Mouse (Mus musculus): ENCODE data around the gene Vmn1r199. TPM values are rescaled to one million over a fixed set of nuclear protein-coding genes. Genes with fewer than 3 reads are reported as not detected.
"Not testable (repeated sequence)": the region's sequence is repeated elsewhere in the genome, so short reads cannot be mapped to it uniquely, and the experiment has no call there.

Gene Vmn1r199
- not detected in 2 replicates for polyA plus RNA-seq (2015; fragmentation: Nextera tagmentation; extraction: Ambion mirVana)

DNA sequence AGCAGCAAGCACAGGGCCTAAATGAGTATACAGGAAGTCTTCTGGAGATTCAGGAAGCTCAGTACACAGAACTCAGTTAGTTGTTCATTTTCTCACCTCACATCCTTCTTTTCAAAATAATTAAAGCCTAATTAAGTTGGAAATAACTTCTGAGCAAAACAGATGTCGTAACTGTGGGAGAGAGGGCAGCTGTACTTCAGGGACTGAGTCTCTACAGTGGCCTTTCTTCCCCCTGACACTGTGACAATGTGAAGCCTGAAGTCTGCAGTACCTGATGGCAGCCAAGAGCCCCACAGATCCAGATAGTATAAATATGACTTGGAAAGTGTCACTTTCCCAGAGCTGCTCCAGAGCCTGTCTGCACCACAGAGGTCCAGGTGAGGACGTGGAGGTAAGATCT, at the start of gene Vmn1r199:
Gene Vmn1r199, plus strand, starts transcription at position 301 of the 400 bp plus-strand sequence.
- Histone ChIP-seq H3K36me3 (no peaks in the 10 kb centered on the region), H3K4me2 (no peak within 1 kb of the TSS), H3K9me3 (no peaks in the 10 kb centered on the region), H3K27me3 (no peaks in the 10 kb centered on the region), H3K27ac (no peak within 1 kb of the TSS), H3K9ac (no peak within 1 kb of the TSS), H3K4me1 (no peaks in the 10 kb centered on the region), H3K4me3 (no peak within 1 kb of the TSS)
- WGBS, result 81% methylated on average over 2 of the region's 2 CpGs
- ATAC-seq (ENCODE audit: insufficient number of reproducible peaks, insufficient read depth, low FRiP score, low TSS enrichment, low read depth), result no peak

DNA sequence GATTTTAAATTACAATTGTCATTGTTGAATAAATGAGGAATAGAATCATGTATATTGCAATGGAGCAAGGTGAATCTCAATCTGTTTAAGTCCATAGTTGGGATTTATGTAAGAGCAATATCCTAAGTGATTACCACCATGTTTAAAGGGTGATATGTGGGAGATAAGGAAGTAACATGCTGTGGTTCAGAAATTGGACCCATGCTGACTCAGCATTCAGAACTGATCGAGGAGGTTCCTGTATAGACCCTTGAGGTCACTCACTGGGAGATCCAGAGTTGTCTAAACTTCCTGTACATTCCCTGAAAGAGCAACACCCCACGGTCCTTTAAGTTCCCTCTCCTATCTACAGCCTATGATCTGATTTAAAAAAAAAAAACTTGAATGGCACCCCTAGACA, 46.3 kb upstream of the Vmn1r199 start:
- 79% methylated on average over 2 of the region's 2 CpGs for WGBS
- Histone ChIP-seq H3K27me3 (no peaks in the 10 kb centered on the region), H3K27ac (no peak overlapping the region), H3K9ac (no peak overlapping the region), H3K9me3 (no peaks in the 10 kb centered on the region), H3K4me2 (no peak overlapping the region), H3K4me3 (no peak overlapping the region), H3K4me1 (no peaks in the 10 kb centered on the region), H3K36me3 (no peaks in the 10 kb centered on the region)
- ATAC-seq (ENCODE audit: insufficient number of reproducible peaks, insufficient read depth, low FRiP score, low TSS enrichment, low read depth), result no peak

DNA sequence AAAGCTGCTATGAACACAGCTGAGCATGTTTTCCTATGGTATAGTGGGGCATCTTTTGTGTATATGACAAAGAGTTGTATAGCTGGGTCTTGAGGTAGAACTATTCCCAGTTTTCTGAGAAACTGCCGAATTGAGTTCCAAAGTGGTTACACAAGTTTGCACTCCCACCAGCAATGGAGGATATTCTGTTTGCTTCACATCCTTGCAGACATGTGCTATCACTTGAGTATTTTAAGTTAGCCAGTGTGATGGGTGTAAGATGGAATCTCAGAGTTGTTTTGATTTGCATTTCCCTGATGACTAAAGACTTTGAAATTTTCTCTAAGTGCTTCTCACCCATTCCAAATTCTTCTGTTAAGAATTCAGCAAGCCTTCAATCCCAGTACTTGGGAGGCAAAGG, 44.1 kb upstream of the Vmn1r199 start:
- Histone ChIP-seq H3K9ac (no peak overlapping the region), H3K4me1 (no peaks in the 10 kb centered on the region), H3K9me3 (no peaks in the 10 kb centered on the region), H3K36me3 (no peaks in the 10 kb centered on the region), H3K27me3 (no peaks in the 10 kb centered on the region), H3K4me3 (no peak overlapping the region), H3K27ac (no peak overlapping the region), H3K4me2 (no peak overlapping the region)
- ATAC-seq (ENCODE audit: insufficient number of reproducible peaks, insufficient read depth, low FRiP score, low TSS enrichment, low read depth), result no peak
- WGBS, result 85% methylated on average over 1 of the region's 1 CpGs

DNA sequence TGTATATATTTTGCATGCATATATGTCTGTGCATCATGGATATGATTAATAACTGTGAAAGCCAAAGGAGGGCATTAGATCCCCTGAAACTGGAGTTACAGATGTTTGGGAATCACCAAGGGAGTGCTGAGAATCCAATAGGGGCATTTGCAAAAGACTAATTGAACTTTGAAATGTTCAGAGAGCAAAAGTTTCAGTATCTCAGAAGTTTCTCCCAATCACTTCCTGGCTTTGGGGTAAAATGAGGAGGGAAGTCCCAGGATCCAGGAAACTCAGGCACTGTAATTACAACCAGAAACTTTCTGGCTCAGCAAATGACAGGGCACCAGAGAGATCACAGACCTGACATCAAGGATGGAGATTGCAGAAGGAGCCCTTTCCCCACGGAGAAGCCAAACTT, 29.6 kb upstream of the Vmn1r199 start, which contains the start of gene Vmn1r198:
Gene Vmn1r198, plus strand, starts transcription at position 301 of the 400 bp plus-strand sequence.
- ATAC-seq (ENCODE audit: insufficient number of reproducible peaks, insufficient read depth, low FRiP score, low TSS enrichment, low read depth), result no peak
- no peaks in the 10 kb centered on the region for H3K27me3 ChIP-seq
- no peaks in the 10 kb centered on the region for H3K4me1 ChIP-seq
- H3K27ac ChIP-seq, result no peak within 1 kb of the TSS
- no peak within 1 kb of the TSS for H3K4me3 ChIP-seq
- H3K9ac ChIP-seq, result no peak within 1 kb of the TSS
- no peaks in the 10 kb centered on the region for H3K36me3 ChIP-seq
- 20% methylated on average over 1 of the region's 1 CpGs for WGBS
- H3K9me3 ChIP-seq, result no peaks in the 10 kb centered on the region
- no peak within 1 kb of the TSS for H3K4me2 ChIP-seq

DNA sequence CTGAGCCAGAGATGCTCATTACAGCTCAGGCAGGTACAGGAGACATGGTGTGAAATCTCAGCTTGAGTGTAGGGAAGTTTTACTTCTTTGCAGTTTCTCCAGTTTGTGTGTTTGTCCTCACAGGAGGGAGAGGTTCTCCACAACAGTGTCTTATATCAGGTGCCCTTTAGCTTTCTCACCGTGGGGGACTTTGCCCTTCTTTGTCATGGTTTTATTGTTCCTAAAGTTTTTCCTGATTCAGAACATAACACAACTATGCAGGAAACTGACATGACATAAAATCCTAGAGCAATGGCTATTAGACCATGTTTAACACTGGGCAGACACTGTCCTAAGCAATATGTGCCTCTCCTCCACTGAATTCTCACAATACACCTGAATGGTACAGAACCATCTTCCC, 28.8 kb upstream of the Vmn1r199 start:
- Histone ChIP-seq H3K4me1 (no peaks in the 10 kb centered on the region), H3K36me3 (no peaks in the 10 kb centered on the region), H3K4me2 (no peak overlapping the region), H3K4me3 (no peak overlapping the region), H3K27ac (no peak overlapping the region), H3K27me3 (no peaks in the 10 kb centered on the region), H3K9ac (no peak overlapping the region), H3K9me3 (no peaks in the 10 kb centered on the region)
- ATAC-seq (ENCODE audit: insufficient number of reproducible peaks, insufficient read depth, low FRiP score, low TSS enrichment, low read depth), result no peak
- 80% methylated on average over 1 of the region's 1 CpGs for WGBS

DNA sequence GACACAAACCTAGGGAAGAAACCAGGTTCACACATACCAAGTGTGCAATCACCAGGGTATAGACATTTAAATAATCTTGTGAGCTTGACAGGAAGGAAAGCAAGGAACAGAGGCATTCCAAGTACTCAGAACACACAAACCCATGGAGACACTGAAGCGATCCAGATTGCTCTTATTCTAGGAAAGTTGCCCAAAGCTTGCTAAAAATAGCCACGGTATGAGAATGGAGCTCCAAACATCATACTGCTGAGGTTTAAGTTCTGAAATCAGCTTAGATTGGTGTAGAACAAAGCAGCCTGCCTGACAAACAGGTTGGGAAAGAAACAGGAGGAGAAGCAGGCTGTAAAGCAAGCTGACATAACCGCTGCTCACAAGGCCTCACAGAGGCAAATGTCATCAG, 1.5 kb downstream of the Vmn1r199 start:
- H3K4me1 ChIP-seq; H3K27ac ChIP-seq; H3K4me2 ChIP-seq; H3K4me3 ChIP-seq; H3K36me3 ChIP-seq; ATAC-seq (ENCODE audit: insufficient number of reproducible peaks, insufficient read depth, low FRiP score, low TSS enrichment, low read depth); H3K9me3 ChIP-seq; H3K9ac ChIP-seq; H3K27me3 ChIP-seq: not testable (repeated sequence)
- 64% methylated on average over 3 of the region's 3 CpGs for WGBS

DNA sequence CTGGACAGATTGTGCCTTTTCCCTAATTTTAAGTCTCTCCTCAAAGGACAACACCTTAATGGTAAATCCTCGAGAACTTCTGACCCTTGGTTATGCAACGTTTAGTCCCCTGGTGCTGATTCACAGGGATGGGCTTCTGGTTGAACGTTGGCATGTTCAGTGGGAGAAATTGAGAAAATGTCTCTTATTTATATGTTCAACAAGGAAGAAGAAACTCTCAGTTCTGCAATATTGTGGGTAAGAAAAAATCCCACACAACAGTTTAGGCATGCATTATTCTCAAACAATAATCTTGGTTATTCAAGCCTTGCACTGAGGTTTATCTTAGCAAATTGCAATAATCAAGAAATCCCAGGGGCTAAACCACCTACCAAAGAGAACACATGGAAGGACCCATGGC, 3.8 kb downstream of the Vmn1r199 start:
- Histone ChIP-seq H3K4me2 (no peak overlapping the region), H3K27me3 (no peaks in the 10 kb centered on the region), H3K4me3 (no peak overlapping the region), H3K9me3 (no peaks in the 10 kb centered on the region), H3K4me1 (no peaks in the 10 kb centered on the region), H3K36me3 (no peaks in the 10 kb centered on the region), H3K9ac (no peak overlapping the region), H3K27ac (no peak overlapping the region)
- WGBS, result 88% methylated on average over 3 of the region's 3 CpGs
- ATAC-seq (ENCODE audit: insufficient number of reproducible peaks, insufficient read depth, low FRiP score, low TSS enrichment, low read depth), result no peak

DNA sequence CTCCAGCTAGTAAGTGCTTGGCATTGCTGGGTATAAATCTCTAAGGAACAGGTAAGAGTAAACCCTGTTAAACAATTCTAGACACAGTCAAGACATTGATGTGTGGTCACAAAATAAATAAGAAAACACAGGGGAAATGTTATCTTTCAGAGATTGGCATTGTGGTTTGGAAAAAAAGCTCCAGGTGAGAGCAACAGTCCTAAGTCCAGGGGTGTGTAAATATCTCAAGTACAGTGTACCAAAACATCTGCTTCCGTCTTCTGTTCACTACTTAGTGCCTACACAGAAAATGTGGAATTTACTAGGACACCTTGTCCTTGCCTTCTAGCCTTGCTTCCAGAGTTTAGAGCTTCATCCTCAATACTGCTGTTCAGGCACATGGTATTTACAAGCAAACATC, 7.4 kb downstream of the Vmn1r199 start:
- WGBS, result 89% methylated on average over 1 of the region's 1 CpGs
- Histone ChIP-seq H3K4me2 (no peak overlapping the region), H3K4me1 (no peaks in the 10 kb centered on the region), H3K27me3 (no peaks in the 10 kb centered on the region), H3K9me3 (no peaks in the 10 kb centered on the region), H3K9ac (no peak overlapping the region), H3K27ac (no peak overlapping the region), H3K4me3 (no peak overlapping the region), H3K36me3 (no peaks in the 10 kb centered on the region)
- ATAC-seq (ENCODE audit: insufficient number of reproducible peaks, insufficient read depth, low FRiP score, low TSS enrichment, low read depth), result no peak

DNA sequence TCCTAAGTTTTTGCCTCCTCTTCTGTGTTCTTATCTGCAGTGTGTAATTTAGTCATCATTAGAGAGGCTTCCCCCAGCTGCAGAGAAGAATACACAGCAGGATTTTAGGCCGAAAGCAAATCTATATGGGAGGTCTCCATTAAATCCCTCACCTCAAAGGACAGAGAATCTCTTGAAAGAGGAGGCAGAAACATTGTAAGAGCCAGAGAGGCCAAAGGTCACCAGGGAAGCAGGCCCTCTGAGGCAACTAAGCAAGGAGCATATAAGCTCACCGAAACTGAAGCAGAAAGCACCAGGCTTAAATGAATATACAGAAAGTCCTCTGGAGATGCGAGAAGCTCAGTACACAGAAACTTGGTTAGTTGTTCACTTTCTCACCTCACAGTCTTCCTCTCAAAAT, 10.5 kb downstream of the Vmn1r199 start, which contains the start of gene Vmn1r200:
Gene Vmn1r200, plus strand, starts transcription at position 301 of the 400 bp plus-strand sequence.
- Histone ChIP-seq H3K4me2 (no peak within 1 kb of the TSS), H3K27me3 (no peaks in the 10 kb centered on the region), H3K9ac (no peak within 1 kb of the TSS), H3K36me3 (no peaks in the 10 kb centered on the region), H3K4me3 (no peak within 1 kb of the TSS), H3K27ac (no peak within 1 kb of the TSS), H3K4me1 (no peaks in the 10 kb centered on the region), H3K9me3 (no peaks in the 10 kb centered on the region)
- 33% methylated on average over 3 of the region's 3 CpGs for WGBS
- ATAC-seq (ENCODE audit: insufficient number of reproducible peaks, insufficient read depth, low FRiP score, low TSS enrichment, low read depth), result no peak

DNA sequence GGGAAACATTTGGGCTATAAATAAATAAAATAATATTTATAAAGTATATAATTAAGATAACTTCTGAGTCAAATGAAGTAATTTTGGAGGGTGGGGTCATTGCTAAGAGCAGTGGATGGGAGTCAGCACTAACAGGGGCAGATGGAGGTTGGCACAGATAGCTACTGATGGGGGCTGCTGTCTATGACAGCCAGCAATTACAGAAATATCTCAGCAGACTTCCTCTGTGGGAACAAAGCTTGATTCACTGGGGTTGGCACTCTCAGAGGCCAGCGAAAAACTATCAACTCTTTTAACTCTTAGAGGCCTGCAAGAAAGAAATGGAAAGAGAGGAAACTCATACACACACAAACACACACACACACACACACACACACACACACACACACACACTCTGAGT, 23.4 kb downstream of the Vmn1r199 start:
- H3K9me3 ChIP-seq, result peaks cover 16% of the 10 kb centered on the region
- WGBS, result 33% methylated on average over 1 of the region's 1 CpGs
- H3K9ac ChIP-seq, result no peak overlapping the region
- no peak overlapping the region for H3K27ac ChIP-seq
- H3K36me3 ChIP-seq, result no peaks in the 10 kb centered on the region
- no peaks in the 10 kb centered on the region for H3K4me1 ChIP-seq
- no peak overlapping the region for H3K4me3 ChIP-seq
- H3K27me3 ChIP-seq, result no peaks in the 10 kb centered on the region
- ATAC-seq (ENCODE audit: insufficient number of reproducible peaks, insufficient read depth, low FRiP score, low TSS enrichment, low read depth), result no peak
- H3K4me2 ChIP-seq, result no peak overlapping the region

Other genes starting within 250 kb of the Vmn1r199 start
- not detected in 2 replicates for gene Vmn1r191, start 195.8 kb upstream of the Vmn1r199 start, polyA plus RNA-seq (2015; fragmentation: Nextera tagmentation; extraction: Ambion mirVana)
- gene Vmn1r192, start 188.7 kb upstream of the Vmn1r199 start, polyA plus RNA-seq (2015; fragmentation: Nextera tagmentation; extraction: Ambion mirVana), result not detected in 2 replicates
- gene Vmn1r193, start 156.7 kb upstream of the Vmn1r199 start, polyA plus RNA-seq (2015; fragmentation: Nextera tagmentation; extraction: Ambion mirVana), result not detected in 2 replicates
- not detected in 2 replicates for gene Vmn1r194, start 135.6 kb upstream of the Vmn1r199 start, polyA plus RNA-seq (2015; fragmentation: Nextera tagmentation; extraction: Ambion mirVana)
- not detected in 2 replicates for gene Vmn1r195, start 109.3 kb upstream of the Vmn1r199 start, polyA plus RNA-seq (2015; fragmentation: Nextera tagmentation; extraction: Ambion mirVana)
- gene Vmn1r196, start 89.9 kb upstream of the Vmn1r199 start, polyA plus RNA-seq (2015; fragmentation: Nextera tagmentation; extraction: Ambion mirVana), result not detected in 2 replicates
- gene Vmn1r197, start 55.2 kb upstream of the Vmn1r199 start, polyA plus RNA-seq (2015; fragmentation: Nextera tagmentation; extraction: Ambion mirVana), result not detected in 2 replicates
- not detected in 2 replicates for gene Vmn1r198, start 29.5 kb upstream of the Vmn1r199 start, polyA plus RNA-seq (2015; fragmentation: Nextera tagmentation; extraction: Ambion mirVana)
- gene Vmn1r200, start 10.6 kb downstream of the Vmn1r199 start, polyA plus RNA-seq (2015; fragmentation: Nextera tagmentation; extraction: Ambion mirVana), result not detected in 2 replicates
- gene Vmn1r201, start 92.1 kb downstream of the Vmn1r199 start, polyA plus RNA-seq (2015; fragmentation: Nextera tagmentation; extraction: Ambion mirVana), result not detected in 2 replicates
- not detected in 2 replicates for gene Vmn1r202, start 125.6 kb downstream of the Vmn1r199 start, polyA plus RNA-seq (2015; fragmentation: Nextera tagmentation; extraction: Ambion mirVana)
- gene Vmn1r203, start 138.3 kb downstream of the Vmn1r199 start, polyA plus RNA-seq (2015; fragmentation: Nextera tagmentation; extraction: Ambion mirVana), result not detected in 2 replicates
- gene Vmn1r204, start 173.4 kb downstream of the Vmn1r199 start, polyA plus RNA-seq (2015; fragmentation: Nextera tagmentation; extraction: Ambion mirVana), result not detected in 2 replicates
- not detected in 2 replicates for gene Vmn1r205, start 213.2 kb downstream of the Vmn1r199 start, polyA plus RNA-seq (2015; fragmentation: Nextera tagmentation; extraction: Ambion mirVana)
- not detected in 2 replicates for gene Vmn1r206, start 244.4 kb downstream of the Vmn1r199 start, polyA plus RNA-seq (2015; fragmentation: Nextera tagmentation; extraction: Ambion mirVana)

Data from embryonic facial prominence, embryonic 13.5 days (tissue).